Mouse (Mus musculus): Measurements from ENCODE around the gene Ddah1. TPM values are rescaled to one million over a fixed set of nuclear protein-coding genes. Genes with fewer than 3 reads are reported as not detected.

Gene Ddah1
- polyA plus RNA-seq, 1 experiment from 2014 or later: 24.7 TPM

- Histone ChIP-seq H3K4me3 (no peak overlapping the region), H3K27ac (no peak overlapping the region; the same call in 1 of the 2 replicates), H3K27me3 (ENCODE audit: insufficient read depth, poor library complexity, severe bottlenecking) (no peaks in the 10 kb centered on the region), H3K9me3 (no peaks in the 10 kb centered on the region), H3K36me3 (no peaks in the 10 kb centered on the region), H3K4me1 (replicated peaks) (peaks cover 39% of the 10 kb centered on the region)
- WGBS: 23% methylated on average over 5 of the region's 5 CpGs
- peak; percentile 14 for DNase-seq (ENCODE audit: low spot score)
These were observed 16.8 kb downstream of the Ddah1 start for GRCm38 (mm10) chr3:145775236-145775635.

GRCm38 (mm10) chr3:145775862-145776261 lies 17.4 kb downstream of the Ddah1 start:
- peaks cover 41% of the 10 kb centered on the region for H3K4me1 ChIP-seq (replicated peaks)
- H3K27me3 ChIP-seq (ENCODE audit: insufficient read depth, poor library complexity, severe bottlenecking): no peaks in the 10 kb centered on the region
- H3K4me3 ChIP-seq: no peak overlapping the region
- 87% methylated on average over 5 of the region's 5 CpGs for whole genome bisulfite sequencing
- H3K27ac ChIP-seq: no peak overlapping the region
- H3K36me3 ChIP-seq: no peaks in the 10 kb centered on the region
- DNase-seq (ENCODE audit: low spot score): no peak
- H3K9me3 ChIP-seq: no peaks in the 10 kb centered on the region

- no peaks in the 10 kb centered on the region for H3K36me3 ChIP-seq
- H3K27ac ChIP-seq: no peak overlapping the region
- WGBS: 92% methylated on average over 15 of the region's 15 CpGs
- peaks cover 37% of the 10 kb centered on the region for H3K4me1 ChIP-seq (replicated peaks)
- DNase-seq (ENCODE audit: low spot score): no peak
- H3K9me3 ChIP-seq: no peaks in the 10 kb centered on the region
- H3K4me3 ChIP-seq: no peak overlapping the region
- H3K27me3 ChIP-seq (ENCODE audit: insufficient read depth, poor library complexity, severe bottlenecking): no peaks in the 10 kb centered on the region
These were observed 18.5 kb downstream of the Ddah1 start for GRCm38 (mm10) chr3:145777006-145777405.

GRCm38 (mm10) chr3:145778406-145778922 lies 20.0 kb downstream of the Ddah1 start:
- no peak overlapping the region for H3K27ac ChIP-seq
- H3K9me3 ChIP-seq: no peaks in the 10 kb centered on the region
- peaks cover 37% of the 10 kb centered on the region for H3K4me1 ChIP-seq (replicated peaks)
- WGBS: 85% methylated on average over 6 of the region's 6 CpGs
- no peaks in the 10 kb centered on the region for H3K27me3 ChIP-seq (ENCODE audit: insufficient read depth, poor library complexity, severe bottlenecking)
- H3K4me3 ChIP-seq: no peak overlapping the region
- H3K36me3 ChIP-seq: no peaks in the 10 kb centered on the region
- DNase-seq (ENCODE audit: low spot score): no peak

GRCm38 (mm10) chr3:145779279-145779973 lies 21.0 kb downstream of the Ddah1 start:
- Histone ChIP-seq H3K36me3 (no peaks in the 10 kb centered on the region), H3K4me1 (replicated peaks) (peaks cover 37% of the 10 kb centered on the region), H3K27me3 (ENCODE audit: insufficient read depth, poor library complexity, severe bottlenecking) (no peaks in the 10 kb centered on the region), H3K9me3 (no peaks in the 10 kb centered on the region), H3K4me3 (no peak overlapping the region), H3K27ac (no peak overlapping the region)
- 75% methylated on average over 5 of the region's 5 CpGs for WGBS
- no peak for DNase-seq (ENCODE audit: low spot score)

GRCm38 (mm10) chr3:145780784-145781442 lies 22.4 kb downstream of the Ddah1 start:
- H3K27ac ChIP-seq: no peak overlapping the region
- H3K36me3 ChIP-seq: no peaks in the 10 kb centered on the region
- H3K27me3 ChIP-seq (ENCODE audit: insufficient read depth, poor library complexity, severe bottlenecking): no peaks in the 10 kb centered on the region
- H3K4me1 ChIP-seq (replicated peaks): peaks cover 25% of the 10 kb centered on the region
- H3K9me3 ChIP-seq: no peaks in the 10 kb centered on the region
- DNase-seq (ENCODE audit: low spot score): no peak
- H3K4me3 ChIP-seq: no peak overlapping the region
- 81% methylated on average over 14 of the region's 14 CpGs for WGBS

GRCm38 (mm10) chr3:145785244-145785643 lies 26.8 kb downstream of the Ddah1 start:
- Histone ChIP-seq H3K27me3 (ENCODE audit: insufficient read depth, poor library complexity, severe bottlenecking) (no peaks in the 10 kb centered on the region), H3K27ac (no peak overlapping the region), H3K36me3 (no peaks in the 10 kb centered on the region), H3K9me3 (no peaks in the 10 kb centered on the region), H3K4me3 (no peak overlapping the region), H3K4me1 (replicated peaks) (peaks cover 3% of the 10 kb centered on the region; the same call in 1 of the 2 replicates)
- DNase-seq (ENCODE audit: low spot score): no peak
- WGBS: 69% methylated on average over 7 of the region's 7 CpGs

- Histone ChIP-seq H3K9me3 (no peaks in the 10 kb centered on the region), H3K4me3 (no peak overlapping the region), H3K27ac (no peak overlapping the region), H3K36me3 (no peaks in the 10 kb centered on the region), H3K27me3 (ENCODE audit: insufficient read depth, poor library complexity, severe bottlenecking) (no peaks in the 10 kb centered on the region), H3K4me1 (replicated peaks) (no peaks in the 10 kb centered on the region)
- WGBS: 89% methylated on average over 9 of the region's 9 CpGs
- DNase-seq (ENCODE audit: low spot score): no peak
These were observed 28.8 kb downstream of the Ddah1 start for GRCm38 (mm10) chr3:145787303-145787702.

GRCm38 (mm10) chr3:145789114-145789513 lies 30.6 kb downstream of the Ddah1 start:
- no peak overlapping the region for H3K4me3 ChIP-seq
- no peak overlapping the region for H3K27ac ChIP-seq
- 90% methylated on average over 7 of the region's 7 CpGs for WGBS
- no peaks in the 10 kb centered on the region for H3K4me1 ChIP-seq (replicated peaks)
- no peaks in the 10 kb centered on the region; the same call in 1 of the 2 replicates for H3K36me3 ChIP-seq
- H3K27me3 ChIP-seq (ENCODE audit: insufficient read depth, poor library complexity, severe bottlenecking): no peaks in the 10 kb centered on the region
- no peaks in the 10 kb centered on the region for H3K9me3 ChIP-seq
- DNase-seq (ENCODE audit: low spot score): no peak

- DNase-seq (ENCODE audit: low spot score): no peak
These were observed 31.8 kb downstream of the Ddah1 start for GRCm38 (mm10) chr3:145790233-145790632.

GRCm38 (mm10) chr3:145790709-145791108 lies 32.2 kb downstream of the Ddah1 start:
- Histone ChIP-seq H3K4me1 (replicated peaks) (no peaks in the 10 kb centered on the region), H3K36me3 (no peaks in the 10 kb centered on the region; the same call in 1 of the 2 replicates), H3K9me3 (no peaks in the 10 kb centered on the region), H3K27me3 (ENCODE audit: insufficient read depth, poor library complexity, severe bottlenecking) (no peaks in the 10 kb centered on the region), H3K4me3 (no peak overlapping the region), H3K27ac (no peak overlapping the region)
- no peak for DNase-seq (ENCODE audit: low spot score)
- 87% methylated on average over 4 of the region's 4 CpGs for WGBS

More at GRCm38 (mm10) chr3:145790233-145790632, 31.8 kb downstream of the Ddah1 start:
- WGBS: 84% methylated on average over 3 of the region's 3 CpGs
- Histone ChIP-seq H3K9me3 (no peaks in the 10 kb centered on the region), H3K27me3 (ENCODE audit: insufficient read depth, poor library complexity, severe bottlenecking) (no peaks in the 10 kb centered on the region), H3K36me3 (no peaks in the 10 kb centered on the region; the same call in 1 of the 2 replicates), H3K4me3 (no peak overlapping the region), H3K27ac (peak overlapping the region; percentile 29; the same call in 1 of the 2 replicates), H3K4me1 (replicated peaks) (no peaks in the 10 kb centered on the region)

GRCm38 (mm10) chr3:145794355-145794754 lies 35.9 kb downstream of the Ddah1 start:
- DNase-seq (ENCODE audit: low spot score): no peak
- H3K9me3 ChIP-seq: no peaks in the 10 kb centered on the region

GRCm38 (mm10) chr3:145795896-145796295 lies 37.4 kb downstream of the Ddah1 start:
- no peaks in the 10 kb centered on the region for H3K9me3 ChIP-seq
- H3K4me1 ChIP-seq (replicated peaks): 0 out of 2 replicates have a peak, but pooled peaks cover 3% of the 10 kb centered on the region
- no peak for DNase-seq (ENCODE audit: low spot score)
- no peak overlapping the region for H3K4me3 ChIP-seq
- no peaks in the 10 kb centered on the region for H3K27me3 ChIP-seq (ENCODE audit: insufficient read depth, poor library complexity, severe bottlenecking)
- no peaks in the 10 kb centered on the region; the same call in 1 of the 2 replicates for H3K36me3 ChIP-seq
- H3K27ac ChIP-seq: no peak overlapping the region
- WGBS: 80% methylated on average over 7 of the region's 7 CpGs

More at GRCm38 (mm10) chr3:145794355-145794754, 35.9 kb downstream of the Ddah1 start:
- Histone ChIP-seq H3K36me3 (no peaks in the 10 kb centered on the region; the same call in 1 of the 2 replicates), H3K4me3 (no peak overlapping the region), H3K4me1 (replicated peaks) (0 out of 2 replicates have a peak, but pooled peaks cover 3% of the 10 kb centered on the region), H3K27ac (no peak overlapping the region), H3K27me3 (ENCODE audit: insufficient read depth, poor library complexity, severe bottlenecking) (no peaks in the 10 kb centered on the region)
- WGBS: 91% methylated on average over 10 of the region's 10 CpGs
